In the genomic region with DNA sequence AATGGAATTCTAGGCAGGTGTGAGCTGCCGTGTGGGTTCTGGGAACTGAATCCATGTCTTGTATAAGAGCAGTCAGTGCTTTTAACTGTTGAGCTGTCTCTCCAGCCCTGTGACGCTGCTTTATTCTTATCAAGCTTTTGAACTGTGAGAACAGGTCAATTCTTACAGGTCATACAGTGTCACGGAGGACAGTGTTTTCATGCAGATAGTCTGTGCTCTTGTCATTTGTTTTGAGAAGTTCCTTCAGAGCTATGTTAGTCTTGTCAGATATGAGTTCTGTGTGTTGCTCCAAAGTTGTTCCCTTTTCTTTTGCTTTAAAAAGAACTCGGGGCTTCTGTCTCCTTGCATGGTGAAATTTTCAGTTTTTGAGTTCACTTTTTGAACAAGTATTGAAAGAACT, we compare ENCODE assay signal across 8 mouse cellular contexts. TPM values are rescaled to one million over a fixed set of nuclear protein-coding genes. Genes with fewer than 3 reads are reported as not detected.
DNase-seq lines count a peak whose midpoint lies in the region; ATAC-seq and TF ChIP-seq lines count a peak whose summit lies in the region.
"Had no signal": no experiment of that assay in that cellular context is flagged by ENCODE, and none has a peak within 500 bp of the region (broad histone marks: within the 10 kb centered on the region; RNA-seq: fewer than 3 reads in every experiment).

No protein-coding gene starts in this region.

- no peaks in the 10 kb centered on the region for H3K36me3 ChIP-seq in kidney, postnatal 0 days (ENCODE audit: insufficient read depth, low read length)
- no peaks in the 10 kb centered on the region for H3K36me3 ChIP-seq in embryonic facial prominence, embryonic 13.5 days
- no peaks in the 10 kb centered on the region for H3K36me3 ChIP-seq in hindbrain, embryonic 15.5 days
- H3K36me3 ChIP-seq in myocyte (ENCODE audit: control insufficient read depth, insufficient read depth): no peaks in the 10 kb centered on the region

- peaks cover 68% of the 10 kb centered on the region for H3K79me2 ChIP-seq in myocyte (ENCODE audit: control insufficient read depth, insufficient read depth)

- no peaks in the 10 kb centered on the region for H3K9me3 ChIP-seq in kidney, postnatal 0 days (replicated peaks; ENCODE audit: low read length)
- H3K9me3 ChIP-seq in embryonic facial prominence, embryonic 13.5 days: no peaks in the 10 kb centered on the region
- no peaks in the 10 kb centered on the region for H3K9me3 ChIP-seq in hindbrain, embryonic 15.5 days

- no peak for ATAC-seq in kidney, postnatal 0 days (replicated peaks; ENCODE audit: low FRiP score, low read depth)
- no peak for ATAC-seq in embryonic facial prominence, embryonic 13.5 days (ENCODE audit: insufficient number of reproducible peaks, insufficient read depth, low FRiP score, low TSS enrichment, low read depth)
- no peak for ATAC-seq in hindbrain, embryonic 15.5 days (ENCODE audit: low FRiP score, low read depth)

- no peak overlapping the region for H3K4me3 ChIP-seq in kidney, postnatal 0 days (replicated peaks; ENCODE audit: low read depth, low read length)
- H3K4me3 ChIP-seq in embryonic facial prominence, embryonic 13.5 days: no peak overlapping the region; the same call in 1 of the 2 replicates
- peak overlapping the region; percentile 3; the same call in 1 of the 2 replicates for H3K4me3 ChIP-seq in hindbrain, embryonic 15.5 days
- H3K4me3 ChIP-seq in myocyte: peak overlapping the region; percentile 89

- peaks cover 7% of the 10 kb centered on the region; the same call in 1 of the 2 replicates for H3K4me1 ChIP-seq in kidney, postnatal 0 days (replicated peaks; ENCODE audit: insufficient read depth, low read length)
- peaks cover 16% of the 10 kb centered on the region for H3K4me1 ChIP-seq in embryonic facial prominence, embryonic 13.5 days
- H3K4me1 ChIP-seq in hindbrain, embryonic 15.5 days (replicated peaks): peaks cover 26% of the 10 kb centered on the region

- peak overlapping the region; percentile 83; the same call in 1 of the 2 replicates for H3K4me2 ChIP-seq in kidney, postnatal 0 days (ENCODE audit: low read length)
- peak overlapping the region; percentile 91 for H3K4me2 ChIP-seq in embryonic facial prominence, embryonic 13.5 days
- H3K4me2 ChIP-seq in hindbrain, embryonic 15.5 days: peak overlapping the region; percentile 96
- H3K4me2 ChIP-seq in myocyte (ENCODE audit: low read depth): peak overlapping the region; percentile 82

- no peaks in the 10 kb centered on the region for H3K27me3 ChIP-seq in kidney, postnatal 0 days (ENCODE audit: insufficient read depth, low read length)
- peaks cover 4% of the 10 kb centered on the region; the same call in 1 of the 2 replicates for H3K27me3 ChIP-seq in embryonic facial prominence, embryonic 13.5 days
- H3K27me3 ChIP-seq in hindbrain, embryonic 15.5 days: no peaks in the 10 kb centered on the region
- no peaks in the 10 kb centered on the region for H3K27me3 ChIP-seq in myocyte (ENCODE audit: control insufficient read depth, insufficient read depth, insufficient read length)

- no peak for TF ChIP-seq POLR2A in myocyte (IDR thresholded peaks at IDR 0.05; ENCODE audit: insufficient read length, low read depth)

- H3ac ChIP-seq in myocyte (ENCODE audit: control insufficient read depth, insufficient read length): no peak overlapping the region

- no peak overlapping the region for H3K27ac ChIP-seq in kidney, postnatal 0 days
- no peak overlapping the region for H3K27ac ChIP-seq in embryonic facial prominence, embryonic 13.5 days
- H3K27ac ChIP-seq in hindbrain, embryonic 15.5 days (replicated peaks): no peak overlapping the region

- WGBS in kidney, postnatal 0 days: 65% methylated on average over 4 of the region's 4 CpGs
- WGBS in embryonic facial prominence, embryonic 13.5 days: 81% methylated on average over 4 of the region's 4 CpGs
- 72% methylated on average over 4 of the region's 4 CpGs for WGBS in hindbrain, embryonic 15.5 days

- H3K9ac ChIP-seq in kidney, postnatal 0 days (ENCODE audit: low read depth, low read length): no peak overlapping the region
- H3K9ac ChIP-seq in embryonic facial prominence, embryonic 13.5 days: no peak overlapping the region
- H3K9ac ChIP-seq in hindbrain, embryonic 15.5 days: peak overlapping the region; percentile 9; the same call in 1 of the 2 replicates

- no peak for DNase-seq in kidney, postnatal 0 days (ENCODE audit: low spot score)
- no peak for DNase-seq in kidney, adult 11 months
- DNase-seq in B cell, adult 2 months: no peak
- no peak for DNase-seq in thymus, postnatal 25 days
- DNase-seq: cerebellum, adult 11 months had no signal

- TF ChIP-seq CTCF in kidney, postnatal 0 days (IDR thresholded peaks at IDR 0.05; ENCODE audit: low read depth): no peak

TF ChIP-seq in myocyte, 11 proteins besides CTCF, POLR2A, EP300 and RAD21:
- no peak for TF ChIP-seq POLR2AphosphoS2 (IDR thresholded peaks at IDR 0.05; ENCODE audit: insufficient read length, low read depth)
- no peak for TF ChIP-seq SRF (IDR thresholded peaks at IDR 0.05; ENCODE audit: control insufficient read depth, insufficient read length, low read depth)
- no peak for TF ChIP-seq REST (IDR thresholded peaks at IDR 0.05; ENCODE audit: insufficient read depth, insufficient read length)
- no peak for TF ChIP-seq CEBPB (IDR thresholded peaks at IDR 0.05; ENCODE audit: insufficient read depth, poor library complexity, severe bottlenecking)
- TF ChIP-seq MYOD1 (IDR thresholded peaks at IDR 0.05; ENCODE audit: control insufficient read depth in 1 of 3, insufficient read length in 2 of 3, low read depth in 2 of 3): no peak
- no peak for TF ChIP-seq TCF12 (IDR thresholded peaks at IDR 0.05; ENCODE audit: insufficient read depth, poor library complexity, severe bottlenecking)
- no peak for TF ChIP-seq MAX (IDR thresholded peaks at IDR 0.05; ENCODE audit: low read depth)
- no peak for TF ChIP-seq MYOG (IDR thresholded peaks at IDR 0.05; ENCODE audit: control insufficient read depth in 1 of 3, insufficient read depth in 1 of 3, insufficient read length in 2 of 3, low read depth in 2 of 3)
- no peak for TF ChIP-seq TCF3 (IDR thresholded peaks at IDR 0.05; ENCODE audit: insufficient read length, low read depth)
- no peak for TF ChIP-seq E2F4 (IDR thresholded peaks at IDR 0.05; ENCODE audit: insufficient read depth)
- no peak for TF ChIP-seq USF1 (IDR thresholded peaks at IDR 0.05; ENCODE audit: low read depth)

RNA-seq across cellular contexts. Expression of gene Ap1g1, which starts 2.2 kb away (rescaled TPM):
- 36.0 and 38.2 TPM in 2 replicates for polyA plus RNA-seq in kidney, postnatal 0 days (2015; fragmentation: Nextera tagmentation; extraction: Ambion mirVana)
- 43.0 and 43.3 TPM in 2 replicates for polyA plus RNA-seq in embryonic facial prominence, embryonic 13.5 days (2015; fragmentation: Nextera tagmentation; extraction: Ambion mirVana)
- 46.8 and 50.4 TPM in 2 replicates for polyA plus RNA-seq in hindbrain, embryonic 15.5 days (2015; fragmentation: Nextera tagmentation; extraction: Ambion mirVana)
- 21.1 TPM for polyA plus RNA-seq in myocyte (2012; fragmentation: generic; extraction: Trizol)

RNA-seq across cellular contexts. Expression of gene Atxn1l, which starts 43.0 kb away (rescaled TPM):
- 4.5 and 4.8 TPM in 2 replicates for polyA plus RNA-seq in kidney, postnatal 0 days (2015; fragmentation: Nextera tagmentation; extraction: Ambion mirVana)
- 7.6 and 7.9 TPM in 2 replicates for polyA plus RNA-seq in embryonic facial prominence, embryonic 13.5 days (2015; fragmentation: Nextera tagmentation; extraction: Ambion mirVana)
- 3.8 and 4.1 TPM in 2 replicates for polyA plus RNA-seq in hindbrain, embryonic 15.5 days (2015; fragmentation: Nextera tagmentation; extraction: Ambion mirVana)
- 11.0 TPM for polyA plus RNA-seq in myocyte (2012; fragmentation: generic; extraction: Trizol)

Comparison
In these comparisons a context has a peak if more than half of its experiments do, and no peak if none do; other contexts are left out.
1. H3K4me3 ChIP-seq: peak in hindbrain, embryonic 15.5 days (single experiment) and myocyte (single experiment); none in kidney, postnatal 0 days (single experiment) and embryonic facial prominence, embryonic 13.5 days (single experiment).
2. Peak in every context shown above with its lines, with median percentiles within 50 percentile points of each other: H3K4me2 ChIP-seq.